Mouse (Mus musculus): ENCODE results near the gene Shisa2.

DNA sequence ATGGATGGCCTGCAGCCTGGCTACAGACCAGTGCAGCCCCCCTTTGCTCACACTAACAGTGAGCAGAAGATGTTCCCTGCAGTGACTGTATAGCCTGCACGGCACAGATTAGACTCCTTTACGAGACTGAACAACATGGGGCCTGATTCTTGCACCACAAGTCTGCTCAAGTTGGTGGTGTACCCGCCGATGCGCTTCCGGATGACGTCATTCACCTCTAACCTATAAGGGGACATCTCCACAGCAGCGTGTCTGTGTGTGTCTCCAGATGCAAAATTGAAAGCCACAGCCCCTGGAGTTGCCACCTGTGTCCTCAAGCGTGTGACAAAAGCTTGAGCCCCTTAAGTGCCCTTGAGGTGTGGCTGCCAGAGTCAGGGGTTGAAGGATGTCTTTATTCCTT is 5.0 kb downstream of the Shisa2 start:
- TF ChIP-seq TAL1 (IDR thresholded peaks at IDR 0.05; ENCODE audit: low read length): no peak
- no peak for TF ChIP-seq GATA1 (IDR thresholded peaks at IDR 0.05; ENCODE audit: low read length)
